Mouse (Mus musculus) common myeloid progenitor, adult 5-6 weeks (primary cell): Measurements from ENCODE around the gene Adcy2. TPM values are rescaled to one million over a fixed set of nuclear protein-coding genes. Genes with fewer than 3 reads are reported as not detected.
A peak's percentile ranks its signal among the peaks of the same experiment; 100 is the strongest.

ENCODE experiments used
- ATAC-seq: replicated peaks from 2 replicates; pipeline ENCODE4 v1.8.0; 2016; ENCODE audit warnings: low read depth, mild to moderate bottlenecking, moderate TSS enrichment, inconsistent platforms; ENCODE audit not compliant: poor library complexity, severe bottlenecking
- total RNA-seq: library from RNA; stranded (forward); fragments of 200-1000, 187-1606 nt; gene quantifications from 2 replicates; pipeline ENCODE4 v1.2.3, GENCODE M21; 2017

Adcy2 gene
- total RNA-seq, 1 experiment from 2014 or later: not detected

- ATAC-seq: peak; percentile 5; the same call in 1 of the 2 replicates
Measured at GRCm38 (mm10) chr13:68581086-68581740, 418.1 kb downstream of the Adcy2 start.

- no peak for ATAC-seq
Measured at GRCm38 (mm10) chr13:68577945-68578344, 421.4 kb downstream of the Adcy2 start.

- ATAC-seq: no peak
Measured at GRCm38 (mm10) chr13:68574398-68574797, 424.9 kb downstream of the Adcy2 start.

GRCm38 (mm10) chr13:68572966-68573913 is 426.1 kb downstream of the Adcy2 start:
- ATAC-seq: no peak

- no peak for ATAC-seq
Measured at GRCm38 (mm10) chr13:68572247-68572646, 427.1 kb downstream of the Adcy2 start.
